Mouse (Mus musculus): Measurements from ENCODE around the gene Sergef. TPM values are rescaled to one million over a fixed set of nuclear protein-coding genes. Genes with fewer than 3 reads are reported as not detected.
"Not testable (repeated sequence)": the region's sequence is repeated elsewhere in the genome, so short reads cannot be mapped to it uniquely, and the experiment has no call there.

Sergef gene
- 10.8 and 11.6 TPM in 2 replicates for polyA plus RNA-seq (2014; fragmentation: Nextera tagmentation; extraction: Ambion mirVana)

DNA sequence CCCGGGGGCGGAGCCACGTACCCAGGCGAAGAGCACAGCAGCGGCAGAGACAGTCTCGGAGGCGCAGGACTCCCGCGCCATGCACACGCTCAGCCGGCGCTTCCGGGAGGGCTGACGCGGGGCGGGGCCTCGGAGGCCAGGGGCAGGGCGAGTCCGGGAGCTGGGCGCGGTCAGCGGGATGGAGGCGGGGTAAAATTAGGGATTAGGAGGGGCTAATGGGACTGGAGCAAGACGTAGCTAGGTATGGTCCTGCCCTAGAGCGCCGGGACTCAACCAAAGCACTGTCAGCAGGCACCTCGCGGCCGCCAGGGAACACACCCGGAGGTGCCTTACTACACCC, at the start of gene Sergef:
Sergef (minus strand) TSS at position 116 of the 340 bp plus-strand sequence.
- ATAC-seq (replicated peaks; ENCODE audit: insufficient number of reproducible peaks, low FRiP score, low TSS enrichment, low read depth) (peak; percentile 97), DNase-seq (ENCODE audit: low spot score) (peak; percentile 90)
- peak within 1 kb of the TSS; percentile 72 for H3K9ac ChIP-seq (replicated peaks; ENCODE audit: low read length)
- no peak within 1 kb of the TSS for H3K27ac ChIP-seq (replicated peaks; ENCODE audit: low read depth, low read length)
- no peaks in the 10 kb centered on the region for H3K9me3 ChIP-seq (replicated peaks; ENCODE audit: control insufficient read depth, low read length)
- H3K4me3 ChIP-seq (ENCODE audit: low read depth, low read length): peak within 1 kb of the TSS; percentile 69
- H3K4me2 ChIP-seq (ENCODE audit: low read depth, low read length): peak within 1 kb of the TSS; percentile 86
- no peaks in the 10 kb centered on the region for H3K36me3 ChIP-seq (replicated peaks; ENCODE audit: control insufficient read depth, insufficient read depth, low read depth, low read length)
- WGBS: under 1% methylated on average over 30 of the region's 30 CpGs
- H3K27me3 ChIP-seq (ENCODE audit: control insufficient read depth, insufficient read depth, low read length): no peaks in the 10 kb centered on the region
- no peaks in the 10 kb centered on the region for H3K4me1 ChIP-seq (ENCODE audit: control insufficient read depth, insufficient read depth, low read length)

DNA sequence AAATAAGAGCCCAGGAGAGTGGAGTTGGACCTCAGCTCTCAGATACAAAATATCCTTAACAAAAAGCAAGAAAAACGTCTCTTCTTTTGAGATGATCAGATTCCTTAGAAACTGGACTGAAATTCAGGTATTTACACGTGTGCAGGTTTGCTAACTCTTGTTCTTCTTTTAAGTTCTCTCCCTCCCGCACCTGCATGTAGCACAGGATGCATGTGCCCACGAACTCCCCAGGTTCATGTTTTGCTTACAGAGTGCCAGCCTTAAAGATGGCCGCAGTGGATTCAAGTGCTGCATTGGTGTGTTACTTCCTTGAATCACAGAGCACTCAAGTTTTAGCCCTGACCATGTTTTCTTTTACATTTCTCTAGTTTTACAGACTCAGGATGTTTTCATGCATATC, 47.2 kb upstream of the Sergef start:
- peaks cover 6% of the 10 kb centered on the region for H3K36me3 ChIP-seq (replicated peaks; ENCODE audit: control insufficient read depth, insufficient read depth, low read depth, low read length)
- H3K9me3 ChIP-seq (replicated peaks; ENCODE audit: control insufficient read depth, low read length): no peaks in the 10 kb centered on the region
- ATAC-seq (replicated peaks; ENCODE audit: insufficient number of reproducible peaks, low FRiP score, low TSS enrichment, low read depth) (no peak), DNase-seq (ENCODE audit: low spot score) (no peak)
- H3K4me3 ChIP-seq (ENCODE audit: low read depth, low read length): no peak overlapping the region
- H3K27ac ChIP-seq (replicated peaks; ENCODE audit: low read depth, low read length): no peak overlapping the region
- no peak overlapping the region for H3K9ac ChIP-seq (replicated peaks; ENCODE audit: low read length)
- H3K27me3 ChIP-seq (ENCODE audit: control insufficient read depth, insufficient read depth, low read length): no peaks in the 10 kb centered on the region
- 88% methylated on average over 5 of the region's 5 CpGs for WGBS
- H3K4me2 ChIP-seq (ENCODE audit: low read depth, low read length): no peak overlapping the region
- no peaks in the 10 kb centered on the region for H3K4me1 ChIP-seq (ENCODE audit: control insufficient read depth, insufficient read depth, low read length)

DNA sequence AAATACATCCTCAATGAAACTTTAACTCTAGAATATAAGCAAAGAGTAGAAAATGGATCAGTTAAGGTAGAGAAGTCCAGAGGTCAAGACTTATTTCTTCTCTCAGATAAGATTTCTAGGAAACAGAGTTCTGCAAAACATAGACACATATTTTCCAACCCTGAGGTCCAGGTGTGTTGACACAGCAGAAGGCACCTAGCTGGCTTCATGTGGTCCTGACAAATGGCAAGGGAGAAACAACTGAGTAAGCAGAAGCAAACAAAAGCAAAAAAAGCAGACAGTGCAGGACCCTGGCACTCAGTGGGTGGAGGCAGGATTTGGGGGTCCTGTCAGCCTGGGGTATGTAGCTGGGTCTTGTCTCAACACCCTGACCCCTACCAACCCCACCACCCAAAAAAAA, 41.1 kb upstream of the Sergef start:
- no peaks in the 10 kb centered on the region for H3K36me3 ChIP-seq (replicated peaks; ENCODE audit: control insufficient read depth, insufficient read depth, low read depth, low read length)
- H3K4me1 ChIP-seq (ENCODE audit: control insufficient read depth, insufficient read depth, low read length): no peaks in the 10 kb centered on the region
- H3K4me3 ChIP-seq (ENCODE audit: low read depth, low read length): no peak overlapping the region
- no peak overlapping the region for H3K4me2 ChIP-seq (ENCODE audit: low read depth, low read length)
- no peaks in the 10 kb centered on the region for H3K9me3 ChIP-seq (replicated peaks; ENCODE audit: control insufficient read depth, low read length)
- H3K27ac ChIP-seq (replicated peaks; ENCODE audit: low read depth, low read length): no peak overlapping the region
- no peak overlapping the region for H3K9ac ChIP-seq (replicated peaks; ENCODE audit: low read length)
- DNase-seq (ENCODE audit: low spot score): no peak
- no peak for ATAC-seq (replicated peaks; ENCODE audit: insufficient number of reproducible peaks, low FRiP score, low TSS enrichment, low read depth)
- no peaks in the 10 kb centered on the region for H3K27me3 ChIP-seq (ENCODE audit: control insufficient read depth, insufficient read depth, low read length)

DNA sequence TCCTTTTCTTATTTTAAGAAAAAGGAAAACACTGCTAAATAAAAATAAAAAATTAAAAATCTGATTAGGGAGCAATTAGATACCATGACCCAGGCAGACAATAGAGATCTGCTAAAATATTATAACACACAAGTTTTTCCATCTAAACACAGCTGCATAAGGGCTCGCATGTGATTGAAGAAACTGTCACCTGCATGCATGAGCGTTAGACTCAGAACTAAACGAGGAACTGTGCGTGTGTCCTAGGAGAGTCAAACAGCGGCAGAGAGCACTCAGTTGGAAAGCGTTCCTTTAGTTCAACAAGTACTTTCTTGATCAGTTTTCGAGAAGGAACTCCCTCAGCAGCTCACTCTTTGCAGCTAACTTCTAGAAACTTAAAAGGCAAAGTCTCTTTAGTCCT, 39.4 kb upstream of the Sergef start:
- not testable (repeated sequence) for H3K9ac ChIP-seq (replicated peaks; ENCODE audit: low read length); DNase-seq (ENCODE audit: low spot score); H3K9me3 ChIP-seq (replicated peaks; ENCODE audit: control insufficient read depth, low read length); ATAC-seq (replicated peaks; ENCODE audit: insufficient number of reproducible peaks, low FRiP score, low TSS enrichment, low read depth); H3K4me1 ChIP-seq (ENCODE audit: control insufficient read depth, insufficient read depth, low read length); H3K27me3 ChIP-seq (ENCODE audit: control insufficient read depth, insufficient read depth, low read length); H3K4me2 ChIP-seq (ENCODE audit: low read depth, low read length); H3K36me3 ChIP-seq (replicated peaks; ENCODE audit: control insufficient read depth, insufficient read depth, low read depth, low read length); H3K4me3 ChIP-seq (ENCODE audit: low read depth, low read length); H3K27ac ChIP-seq (replicated peaks; ENCODE audit: low read depth, low read length)
- WGBS: 86% methylated on average over 7 of the region's 7 CpGs

DNA sequence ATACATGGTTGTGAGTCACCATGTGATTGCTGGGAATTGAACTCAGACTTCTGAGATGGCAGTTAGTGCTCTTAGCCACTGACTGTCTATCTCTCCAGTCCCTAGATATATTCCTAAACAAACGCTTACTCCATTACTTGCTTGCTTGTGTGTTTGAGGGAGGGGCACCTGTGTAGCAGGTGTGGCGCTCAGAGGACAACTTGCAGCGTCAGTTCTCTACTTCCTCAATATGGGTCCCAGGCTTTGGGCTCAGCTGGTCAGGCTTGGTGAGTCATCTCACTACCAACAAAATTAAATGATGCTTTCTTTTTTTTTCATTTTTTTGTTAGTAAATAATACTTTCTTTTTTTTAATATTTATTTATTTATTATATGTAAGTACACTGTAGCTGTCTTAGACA, 38.8 kb upstream of the Sergef start:
- ATAC-seq (replicated peaks; ENCODE audit: insufficient number of reproducible peaks, low FRiP score, low TSS enrichment, low read depth) (no peak), DNase-seq (ENCODE audit: low spot score) (no peak)
- Histone ChIP-seq H3K4me2 (ENCODE audit: low read depth, low read length) (no peak overlapping the region), H3K27ac (replicated peaks; ENCODE audit: low read depth, low read length) (no peak overlapping the region), H3K36me3 (replicated peaks; ENCODE audit: control insufficient read depth, insufficient read depth, low read depth, low read length) (no peaks in the 10 kb centered on the region), H3K27me3 (ENCODE audit: control insufficient read depth, insufficient read depth, low read length) (no peaks in the 10 kb centered on the region), H3K9ac (replicated peaks; ENCODE audit: low read length) (no peak overlapping the region), H3K9me3 (replicated peaks; ENCODE audit: control insufficient read depth, low read length) (no peaks in the 10 kb centered on the region), H3K4me3 (ENCODE audit: low read depth, low read length) (no peak overlapping the region), H3K4me1 (ENCODE audit: control insufficient read depth, insufficient read depth, low read length) (no peaks in the 10 kb centered on the region)
- WGBS: 92% methylated on average over 3 of the region's 3 CpGs

DNA sequence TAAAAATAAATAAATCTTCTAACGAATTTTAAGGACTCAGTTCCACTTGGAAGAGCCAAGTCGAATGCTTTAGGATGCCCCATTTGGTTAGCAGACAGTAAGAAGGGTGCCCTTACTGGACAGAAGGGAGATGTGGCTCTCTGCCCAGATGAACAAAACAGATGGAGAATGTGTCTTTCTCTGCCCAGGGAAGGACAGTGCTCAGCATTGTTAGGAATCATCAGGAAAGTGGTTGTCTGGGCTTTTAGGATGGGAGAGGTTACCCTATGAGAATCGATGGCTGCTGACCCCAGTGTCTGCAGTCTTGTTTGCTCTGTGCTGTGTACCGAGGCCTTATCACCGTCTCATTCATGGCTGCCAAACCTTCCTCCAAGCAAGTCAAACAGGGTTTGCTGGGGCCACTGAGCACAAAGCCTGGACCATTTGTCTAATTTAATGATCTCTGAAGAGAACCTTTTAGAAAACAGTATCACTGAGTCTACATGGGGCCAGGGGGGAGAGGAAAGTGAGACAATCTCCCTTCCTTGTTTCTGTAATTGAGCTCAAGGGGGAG, 37.3 kb upstream of the Sergef start:
- no peak overlapping the region for H3K4me3 ChIP-seq (ENCODE audit: low read depth, low read length)
- no peaks in the 10 kb centered on the region for H3K27me3 ChIP-seq (ENCODE audit: control insufficient read depth, insufficient read depth, low read length)
- no peak overlapping the region for H3K4me2 ChIP-seq (ENCODE audit: low read depth, low read length)
- H3K4me1 ChIP-seq (ENCODE audit: control insufficient read depth, insufficient read depth, low read length): no peaks in the 10 kb centered on the region; the same call in 1 of the 2 replicates
- no peak overlapping the region for H3K9ac ChIP-seq (replicated peaks; ENCODE audit: low read length)
- no peaks in the 10 kb centered on the region for H3K9me3 ChIP-seq (replicated peaks; ENCODE audit: control insufficient read depth, low read length)
- 71% methylated on average over 5 of the region's 5 CpGs for WGBS
- no peaks in the 10 kb centered on the region for H3K36me3 ChIP-seq (replicated peaks; ENCODE audit: control insufficient read depth, insufficient read depth, low read depth, low read length)
- H3K27ac ChIP-seq (replicated peaks; ENCODE audit: low read depth, low read length): no peak overlapping the region
- ATAC-seq (replicated peaks; ENCODE audit: insufficient number of reproducible peaks, low FRiP score, low TSS enrichment, low read depth) (no peak), DNase-seq (ENCODE audit: low spot score) (no peak)

DNA sequence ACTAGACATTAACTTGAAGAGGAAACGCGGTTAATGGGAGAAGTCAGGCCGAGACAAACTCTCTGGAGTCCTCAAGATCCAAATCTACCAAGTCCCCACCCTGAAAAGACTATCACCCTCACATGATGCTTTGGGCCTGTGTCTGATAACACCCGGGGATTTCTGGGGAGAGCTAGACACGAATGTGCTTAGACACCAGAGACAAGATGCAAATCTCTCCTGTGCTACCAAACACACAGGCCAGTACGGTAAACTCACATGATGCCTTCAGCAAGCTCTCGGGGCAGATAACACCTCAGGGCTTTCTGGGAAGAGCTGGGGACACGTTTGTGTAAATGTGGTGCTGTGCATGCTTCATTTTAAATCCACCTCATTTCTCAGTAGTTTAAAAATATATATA, 36.3 kb upstream of the Sergef start:
- ATAC-seq (replicated peaks; ENCODE audit: insufficient number of reproducible peaks, low FRiP score, low TSS enrichment, low read depth): no peak
- no peaks in the 10 kb centered on the region; the same call in 1 of the 2 replicates for H3K4me1 ChIP-seq (ENCODE audit: control insufficient read depth, insufficient read depth, low read length)
- no peak overlapping the region for H3K4me2 ChIP-seq (ENCODE audit: low read depth, low read length)
- H3K36me3 ChIP-seq (replicated peaks; ENCODE audit: control insufficient read depth, insufficient read depth, low read depth, low read length): no peaks in the 10 kb centered on the region
- H3K9ac ChIP-seq (replicated peaks; ENCODE audit: low read length): no peak overlapping the region
- no peaks in the 10 kb centered on the region for H3K9me3 ChIP-seq (replicated peaks; ENCODE audit: control insufficient read depth, low read length)
- no peak overlapping the region for H3K4me3 ChIP-seq (ENCODE audit: low read depth, low read length)
- WGBS: 83% methylated on average over 8 of the region's 8 CpGs
- H3K27me3 ChIP-seq (ENCODE audit: control insufficient read depth, insufficient read depth, low read length): no peaks in the 10 kb centered on the region
- DNase-seq (ENCODE audit: low spot score): no peak
- H3K27ac ChIP-seq (replicated peaks; ENCODE audit: low read depth, low read length): no peak overlapping the region

DNA sequence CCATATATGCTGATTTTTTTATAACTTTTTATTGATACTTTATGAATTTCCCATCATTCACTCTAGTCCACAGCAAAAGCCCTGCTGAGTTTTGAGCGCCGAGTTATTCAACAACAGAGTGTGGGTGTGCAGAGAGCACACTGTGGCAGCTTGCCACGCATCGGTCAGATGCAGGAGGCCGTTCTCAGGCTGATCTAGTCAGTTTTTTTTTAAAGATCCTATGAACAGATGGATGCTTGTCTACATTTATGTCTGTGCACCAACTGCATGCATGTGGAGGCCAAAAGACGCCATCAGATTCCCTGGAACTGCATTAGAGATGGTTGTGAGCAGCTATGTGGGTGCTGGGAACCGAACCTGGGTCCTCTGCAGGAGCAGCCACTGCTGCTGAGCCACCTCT, 35.5 kb upstream of the Sergef start:
- Histone ChIP-seq H3K4me3 (ENCODE audit: low read depth, low read length) (no peak overlapping the region), H3K9ac (replicated peaks; ENCODE audit: low read length) (no peak overlapping the region), H3K27ac (replicated peaks; ENCODE audit: low read depth, low read length) (no peak overlapping the region), H3K27me3 (ENCODE audit: control insufficient read depth, insufficient read depth, low read length) (no peaks in the 10 kb centered on the region), H3K9me3 (replicated peaks; ENCODE audit: control insufficient read depth, low read length) (no peaks in the 10 kb centered on the region), H3K4me2 (ENCODE audit: low read depth, low read length) (no peak overlapping the region), H3K36me3 (replicated peaks; ENCODE audit: control insufficient read depth, insufficient read depth, low read depth, low read length) (no peaks in the 10 kb centered on the region), H3K4me1 (ENCODE audit: control insufficient read depth, insufficient read depth, low read length) (no peaks in the 10 kb centered on the region; the same call in 1 of the 2 replicates)
- no peak for ATAC-seq (replicated peaks; ENCODE audit: insufficient number of reproducible peaks, low FRiP score, low TSS enrichment, low read depth)
- DNase-seq (ENCODE audit: low spot score): no peak
- 91% methylated on average over 7 of the region's 7 CpGs for WGBS

Measured in embryonic facial prominence, embryonic 11.5 days (tissue).